Mouse (Mus musculus) intestine, embryonic 14.5 days (tissue): ENCODE measurements around the gene Zbtb16. TPM values are rescaled to one million over a fixed set of nuclear protein-coding genes. Genes with fewer than 3 reads are reported as not detected.
A peak's percentile ranks its signal among the peaks of the same experiment; 100 is the strongest.

Experiments
- ATAC-seq: fragments of 200-750 bp; cut with Nextera tagmentation; replicated peaks from 2 replicates; pipeline ENCODE4 v1.8.0; 2017; ENCODE audit warnings: low read depth, moderate number of reproducible peaks, moderate TSS enrichment, moderate library complexity; ENCODE audit not compliant: low FRiP score, low TSS enrichment
- DNase-seq: peaks from one replicate; pipeline ENCODE4 v3.0.0-alpha.2; 2018; ENCODE audit warnings: low spot score
- H3K27ac ChIP-seq: fragments of 300-500 bp; sonication (generic); 2 replicates; pipeline ENCODE4 v1.5.1; 2014; ENCODE audit warnings: low read depth, mild to moderate bottlenecking, control low read depth
- H3K27me3 ChIP-seq: fragments of 300-500 bp; sonication (generic); replicated peaks from 2 replicates; pipeline ENCODE4 v1.6.1; 2014; ENCODE audit warnings: low read length, control low read depth; ENCODE audit not compliant: control insufficient read depth, insufficient read depth
- H3K36me3 ChIP-seq: fragments of 300-500 bp; sonication (generic); 2 replicates; pipeline ENCODE4 v1.6.1; 2014; ENCODE audit warnings: low read length, control low read depth; ENCODE audit not compliant: control insufficient read depth, insufficient read depth
- H3K4me1 ChIP-seq: fragments of 300-500 bp; sonication (generic); replicated peaks from 2 replicates; pipeline ENCODE4 v1.6.1; 2014; ENCODE audit warnings: low read length, control low read depth, mixed read lengths; ENCODE audit not compliant: control insufficient read depth, insufficient read depth
- H3K4me2 ChIP-seq: fragments of 300-500 bp; sonication (generic); 2 replicates; pipeline ENCODE4 v1.6.1; 2014; ENCODE audit warnings: low read length
- H3K4me3 ChIP-seq: fragments of 300-500 bp; sonication (generic); 2 replicates; pipeline ENCODE4 v1.5.1; 2014; ENCODE audit warnings: low read depth, low read length, control low read depth, mixed read lengths
- H3K9ac ChIP-seq: fragments of 300-500 bp; sonication (generic); 2 replicates; pipeline ENCODE4 v1.6.1; 2014; ENCODE audit warnings: mild to moderate bottlenecking, low read length
- H3K9me3 ChIP-seq: fragments of 300-500 bp; sonication (generic); 2 replicates; pipeline ENCODE4 v1.6.1; 2016; ENCODE audit warnings: low read length, control low read depth; ENCODE audit not compliant: control insufficient read depth
- WGBS: fragments of 180-500 bp; shearing (Covaris S2); extraction: QIAGEN DNeasy Blood & Tissue Kit; methylation state at CpG from one replicate; pipeline ENCODE4 v1.1.7; 2014; 5-methylcytosine and 5-hydroxymethylcytosine counted together
- polyA plus RNA-seq: library from polyadenylated mRNA; unstranded; fragments of >200 nt; fragmentation: Nextera tagmentation; extraction: Ambion mirVana; gene quantifications from 2 replicates; pipeline ENCODE4 v1.2.1, GENCODE M21; 2014

The Zbtb16 gene
- polyA plus RNA-seq, 1 experiment from 2014 or later, result 2.4 TPM

DNA sequence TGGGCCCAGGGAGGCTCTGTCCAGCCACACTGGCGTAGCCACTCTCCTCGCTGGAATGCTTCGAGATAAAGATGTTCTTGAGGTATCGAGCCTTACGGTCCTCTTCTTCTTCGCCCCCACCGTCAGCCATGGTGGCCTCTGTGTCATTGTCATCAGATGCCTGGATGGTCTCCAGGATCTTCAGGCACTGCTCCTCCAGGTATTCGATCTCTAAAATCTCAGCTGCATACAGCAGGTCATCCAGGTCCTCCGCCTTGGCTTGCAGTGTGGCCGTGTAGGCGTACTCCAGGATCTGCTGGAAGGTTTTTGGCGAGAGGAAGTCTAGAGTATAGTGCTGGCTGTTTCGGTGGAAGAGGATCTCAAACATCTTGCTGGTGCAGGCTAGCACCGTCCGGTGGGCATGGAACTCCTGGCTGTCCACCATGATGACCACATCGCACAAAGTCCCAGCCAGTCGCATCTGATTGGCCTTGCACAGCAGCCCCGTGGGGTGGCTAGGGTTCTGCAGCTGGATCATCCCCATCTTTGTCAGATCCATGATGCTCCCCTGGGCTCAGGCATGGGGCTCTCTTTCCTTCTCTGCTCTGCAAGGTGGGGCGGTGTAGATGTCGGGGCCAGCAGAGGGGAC is 3.4 kb downstream of the Zbtb16 start:
- H3K36me3 ChIP-seq, result no peaks in the 10 kb centered on the region
- peaks cover 59% of the 10 kb centered on the region for H3K27me3 ChIP-seq
- H3K9ac ChIP-seq, result no peak overlapping the region
- H3K4me2 ChIP-seq, result no peak overlapping the region
- no peak overlapping the region for H3K27ac ChIP-seq
- DNase-seq (no peak), ATAC-seq (no peak)
- H3K9me3 ChIP-seq, result no peaks in the 10 kb centered on the region
- peaks cover 18% of the 10 kb centered on the region for H3K4me1 ChIP-seq
- 91% methylated on average over 20 of the region's 20 CpGs for WGBS
- no peak overlapping the region for H3K4me3 ChIP-seq

DNA sequence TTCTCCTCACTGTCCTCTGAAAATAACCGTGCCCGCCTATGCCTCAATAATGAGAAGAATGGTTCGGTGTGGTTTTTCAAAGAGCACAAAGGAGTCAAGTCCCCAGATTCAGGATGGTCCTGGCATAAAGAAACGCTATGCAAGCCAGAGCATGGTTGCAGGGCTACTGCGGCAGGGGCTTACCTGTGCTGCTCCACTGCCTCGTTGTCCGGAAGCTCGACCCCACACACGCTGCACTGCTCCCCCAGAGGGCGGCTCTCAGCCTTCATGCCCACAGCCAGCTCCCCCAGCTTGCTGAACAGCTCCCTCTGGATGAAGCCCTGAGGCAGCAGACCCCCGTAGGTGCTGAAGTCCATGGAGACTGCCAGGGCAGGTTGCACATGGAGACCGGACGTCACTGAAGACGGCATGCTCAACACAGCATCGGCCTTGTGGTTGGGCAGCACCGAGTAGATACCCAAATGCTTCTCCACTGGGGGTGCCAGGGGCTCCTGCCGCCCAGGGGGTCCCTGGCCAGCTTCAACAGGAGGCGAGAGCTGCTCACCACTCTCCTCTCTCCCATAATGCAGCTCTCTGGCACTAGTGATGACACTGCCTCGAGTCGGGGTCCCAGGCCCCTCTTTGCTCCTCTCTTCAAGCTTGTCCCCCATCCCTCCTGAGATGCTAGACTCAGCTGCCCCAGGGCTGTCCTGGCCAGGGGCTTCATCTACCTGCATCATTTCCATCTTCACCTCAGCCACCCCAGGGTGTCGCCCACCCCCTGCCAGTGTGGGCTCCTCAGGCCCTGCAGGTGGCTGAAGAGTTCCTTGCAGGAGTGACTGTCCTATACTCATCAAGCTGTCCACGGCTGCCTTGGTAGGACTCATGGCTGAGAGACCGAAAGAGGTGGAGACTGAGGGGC is 4.2 kb downstream of the Zbtb16 start:
- peaks cover 51% of the 10 kb centered on the region for H3K27me3 ChIP-seq
- no peaks in the 10 kb centered on the region for H3K36me3 ChIP-seq
- peaks cover 13% of the 10 kb centered on the region for H3K4me1 ChIP-seq
- H3K4me3 ChIP-seq, result no peak overlapping the region
- no peak for ATAC-seq
- no peak for DNase-seq
- no peak overlapping the region for H3K4me2 ChIP-seq
- no peaks in the 10 kb centered on the region for H3K9me3 ChIP-seq
- WGBS, result 76% methylated on average over 23 of the region's 23 CpGs
- no peak overlapping the region for H3K9ac ChIP-seq
- H3K27ac ChIP-seq, result no peak overlapping the region

DNA sequence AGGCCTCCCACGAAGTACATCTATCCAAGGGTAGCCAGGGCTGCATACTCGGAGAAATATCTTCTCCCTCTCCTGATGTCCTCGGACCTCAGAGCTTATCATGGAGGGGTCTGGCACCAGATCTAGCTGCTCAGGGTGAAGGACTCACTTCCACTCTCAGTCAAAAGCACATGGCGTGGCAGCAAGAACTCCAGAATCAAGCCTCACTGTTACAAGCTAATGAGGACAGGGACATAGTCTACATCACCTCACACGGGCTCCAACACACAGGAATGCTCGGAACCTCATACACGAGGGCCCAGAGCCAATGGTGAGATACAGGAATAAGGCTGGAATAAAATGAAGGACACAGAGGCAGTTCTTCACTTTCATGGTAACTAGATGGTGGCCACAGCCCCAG is 7.2 kb downstream of the Zbtb16 start:
- H3K36me3 ChIP-seq, result no peaks in the 10 kb centered on the region
- DNase-seq, result no peak
- no peak overlapping the region for H3K27ac ChIP-seq
- H3K4me3 ChIP-seq, result no peak overlapping the region
- ATAC-seq, result no peak
- H3K9me3 ChIP-seq, result no peaks in the 10 kb centered on the region
- H3K27me3 ChIP-seq, result peaks cover 28% of the 10 kb centered on the region
- H3K4me1 ChIP-seq, result no peaks in the 10 kb centered on the region
- H3K9ac ChIP-seq, result no peak overlapping the region
- H3K4me2 ChIP-seq, result no peak overlapping the region
- WGBS, result 78% methylated on average over 7 of the region's 7 CpGs

DNA sequence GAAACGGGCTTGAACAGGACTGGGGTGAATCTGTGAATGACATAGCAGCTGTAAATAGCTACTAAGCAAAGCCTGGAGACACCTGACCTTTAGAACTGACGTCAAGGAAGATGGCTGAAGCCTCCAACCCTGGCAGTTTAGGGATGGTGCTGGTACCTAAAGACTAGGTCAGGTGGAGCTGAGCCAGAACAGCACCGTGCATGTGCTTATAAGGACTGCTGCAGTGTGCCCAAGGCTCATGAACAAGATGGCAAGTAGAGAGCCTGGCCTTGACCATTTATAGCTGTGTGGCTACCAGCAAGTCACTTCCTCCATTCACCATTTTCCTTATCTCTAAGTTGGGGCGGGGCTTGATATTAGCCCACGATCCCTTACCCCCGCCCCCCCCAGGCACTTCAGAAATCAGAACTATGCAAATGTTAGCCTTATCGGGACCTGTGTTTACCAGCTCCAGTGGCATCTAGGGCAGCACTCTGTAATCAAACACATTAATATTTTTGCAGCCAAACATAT is 9.6 kb downstream of the Zbtb16 start:
- 63% methylated on average over 7 of the region's 7 CpGs for WGBS
- H3K4me2 ChIP-seq, result no peak overlapping the region
- ATAC-seq (peak; percentile 37; the same call in 1 of the 2 replicates), DNase-seq (no peak)
- peaks cover 16% of the 10 kb centered on the region for H3K27me3 ChIP-seq
- no peak overlapping the region for H3K4me3 ChIP-seq
- H3K9me3 ChIP-seq, result no peaks in the 10 kb centered on the region
- no peak overlapping the region for H3K27ac ChIP-seq
- peaks cover 13% of the 10 kb centered on the region for H3K4me1 ChIP-seq
- no peaks in the 10 kb centered on the region for H3K36me3 ChIP-seq
- no peak overlapping the region for H3K9ac ChIP-seq

DNA sequence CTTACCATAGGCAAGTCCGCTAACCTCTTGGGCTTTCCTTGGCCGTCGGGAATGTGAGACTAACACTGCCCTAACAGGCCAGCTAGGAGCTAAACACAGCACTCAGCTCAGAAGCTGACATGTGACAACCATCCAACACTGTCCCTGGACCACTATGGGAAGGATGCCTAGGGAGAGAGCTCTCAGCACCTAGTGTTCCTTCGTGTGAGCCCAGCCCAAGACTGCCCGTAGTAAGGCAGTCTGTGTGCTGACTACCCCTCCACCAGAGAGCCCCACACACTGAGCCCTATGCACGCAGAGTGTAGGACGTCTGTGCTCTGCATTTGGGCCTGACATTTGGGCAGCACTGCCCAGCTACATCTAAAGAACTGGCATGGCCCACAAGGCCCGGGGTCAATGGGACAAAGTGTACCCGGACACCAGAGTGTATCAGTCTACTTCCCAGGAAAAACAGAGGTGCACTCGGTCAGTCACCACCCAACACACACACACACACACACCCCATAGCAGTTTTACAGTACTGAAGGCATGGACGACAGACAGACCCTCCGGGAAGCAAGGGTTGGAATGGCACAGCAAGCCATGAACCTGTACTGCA is 11.4 kb downstream of the Zbtb16 start:
- Histone ChIP-seq H3K4me3 (no peak overlapping the region), H3K4me1 (peaks cover 31% of the 10 kb centered on the region), H3K27me3 (peaks cover 21% of the 10 kb centered on the region), H3K36me3 (no peaks in the 10 kb centered on the region), H3K9me3 (no peaks in the 10 kb centered on the region), H3K27ac (no peak overlapping the region), H3K4me2 (no peak overlapping the region), H3K9ac (no peak overlapping the region)
- ATAC-seq, result no peak
- WGBS, result 77% methylated on average over 12 of the region's 12 CpGs
- DNase-seq, result no peak

DNA sequence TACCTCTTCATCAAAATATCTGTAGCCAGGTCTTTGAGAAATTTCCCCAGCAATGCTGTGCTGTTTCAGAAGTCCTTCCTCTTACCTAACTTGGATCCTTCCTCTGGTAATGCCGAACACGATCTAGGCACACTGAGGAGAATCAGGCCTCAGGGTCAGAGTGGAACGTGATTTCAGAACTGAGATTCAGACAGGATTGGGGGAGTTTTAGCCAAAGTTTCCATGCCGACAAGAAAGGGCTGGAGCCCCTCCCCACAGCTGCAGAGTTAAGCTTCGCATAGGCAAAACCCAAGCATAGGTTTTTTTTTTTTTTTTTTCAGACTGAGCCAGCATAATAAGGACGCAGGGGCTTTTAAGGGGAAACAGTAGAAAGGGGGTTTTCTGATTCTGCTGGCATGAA is 12.2 kb downstream of the Zbtb16 start:
- DNase-seq, result no peak
- Histone ChIP-seq H3K36me3 (no peaks in the 10 kb centered on the region), H3K27me3 (peaks cover 23% of the 10 kb centered on the region), H3K9me3 (no peaks in the 10 kb centered on the region), H3K4me1 (peaks cover 31% of the 10 kb centered on the region), H3K9ac (no peak overlapping the region), H3K4me3 (no peak overlapping the region), H3K27ac (no peak overlapping the region), H3K4me2 (no peak overlapping the region)
- WGBS, result 51% methylated on average over 6 of the region's 6 CpGs
- no peak for ATAC-seq

DNA sequence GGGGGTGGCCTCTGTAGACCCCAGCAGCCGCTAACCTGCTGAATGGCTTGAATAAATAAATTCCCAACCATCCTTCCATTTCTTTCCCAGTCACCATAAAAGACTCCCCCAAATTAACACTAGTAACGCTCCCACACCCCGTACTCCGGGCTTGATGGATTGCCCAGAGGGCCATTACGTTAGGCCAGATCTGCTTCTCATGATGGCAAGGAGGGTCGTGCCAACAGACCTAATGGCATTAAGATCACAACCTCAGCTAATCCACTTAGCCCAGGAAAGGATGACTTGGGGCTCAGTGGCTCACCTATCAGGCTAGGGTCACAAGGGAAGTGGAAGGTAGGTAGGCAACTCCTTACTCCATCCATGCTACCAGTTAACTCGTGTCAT is 12.7 kb downstream of the Zbtb16 start:
- H3K27ac ChIP-seq, result no peak overlapping the region
- H3K36me3 ChIP-seq, result no peaks in the 10 kb centered on the region
- WGBS, result 28% methylated on average over 7 of the region's 7 CpGs

DNA sequence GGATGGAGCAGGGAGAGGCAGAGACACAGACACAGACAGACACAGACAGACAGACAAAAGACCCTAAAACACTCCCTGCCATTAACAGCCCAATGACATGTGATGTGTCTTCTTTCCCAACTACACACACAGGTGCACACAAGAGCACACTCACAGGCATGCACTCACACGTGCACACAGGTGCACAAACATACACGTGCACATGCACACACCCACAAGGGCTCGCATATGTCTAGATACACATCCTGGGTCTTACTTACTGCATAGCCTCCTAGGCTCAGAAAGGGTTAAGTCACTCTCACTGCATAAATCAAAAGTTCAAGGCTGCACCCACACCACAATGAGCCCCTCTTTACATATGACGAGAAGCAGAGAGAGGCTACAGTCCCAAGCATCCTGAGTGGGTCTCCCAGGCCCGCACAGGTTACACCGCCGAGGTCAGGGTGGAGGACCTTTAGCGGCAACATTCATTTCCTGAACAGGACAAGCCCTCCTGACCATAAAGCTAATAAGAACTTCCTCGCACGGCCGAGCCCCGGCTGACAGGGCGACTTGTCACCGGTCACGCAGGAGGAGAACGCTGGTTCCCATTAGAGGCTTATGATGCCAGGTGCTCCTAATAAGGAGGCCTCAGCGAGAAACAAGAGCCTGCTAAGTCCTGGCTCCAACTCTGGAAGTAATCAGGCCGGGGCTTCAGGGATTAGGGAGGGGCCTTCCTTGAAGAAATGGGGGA is 13.3 kb downstream of the Zbtb16 start:
- peaks cover 31% of the 10 kb centered on the region for H3K4me1 ChIP-seq
- no peak for ATAC-seq
- H3K4me2 ChIP-seq, result 0 out of 2 replicates have a peak overlapping the region, but pooled peaks have one; percentile 4
- no peaks in the 10 kb centered on the region for H3K9me3 ChIP-seq
- no peak for DNase-seq
- no peaks in the 10 kb centered on the region for H3K36me3 ChIP-seq
- WGBS, result 19% methylated on average over 18 of the region's 18 CpGs
- H3K9ac ChIP-seq, result no peak overlapping the region
- peaks cover 26% of the 10 kb centered on the region for H3K27me3 ChIP-seq
- no peak overlapping the region for H3K4me3 ChIP-seq
- no peak overlapping the region for H3K27ac ChIP-seq

More for the DNA sequence above, 12.7 kb downstream of the Zbtb16 start:
- no peaks in the 10 kb centered on the region for H3K9me3 ChIP-seq
- no peak overlapping the region for H3K4me3 ChIP-seq
- DNase-seq, result no peak
- no peak for ATAC-seq
- peaks cover 26% of the 10 kb centered on the region for H3K27me3 ChIP-seq
- H3K4me1 ChIP-seq, result peaks cover 31% of the 10 kb centered on the region
- H3K9ac ChIP-seq, result no peak overlapping the region
- 0 out of 2 replicates have a peak overlapping the region, but pooled peaks have one; percentile 4 for H3K4me2 ChIP-seq
